Mouse (Mus musculus) kidney, postnatal 36 days (tissue): ENCODE measurements at regions not wholly inside any gene's neighbourhood (a gene's known extent, or its start where the extent isn't known, plus 50 kb on each side); places are given as distances from the start of the nearest gene placed in this dataset.
A peak's percentile ranks its signal among the peaks of the same experiment; 100 is the strongest.

Source experiments
- DNase-seq, 2 experiments: peaks; one replicate each; pipeline ENCODE4 v3.0.0; 2021 to 2022; ENCODE audit warnings: mixed read lengths in 2 of 2

DNA sequence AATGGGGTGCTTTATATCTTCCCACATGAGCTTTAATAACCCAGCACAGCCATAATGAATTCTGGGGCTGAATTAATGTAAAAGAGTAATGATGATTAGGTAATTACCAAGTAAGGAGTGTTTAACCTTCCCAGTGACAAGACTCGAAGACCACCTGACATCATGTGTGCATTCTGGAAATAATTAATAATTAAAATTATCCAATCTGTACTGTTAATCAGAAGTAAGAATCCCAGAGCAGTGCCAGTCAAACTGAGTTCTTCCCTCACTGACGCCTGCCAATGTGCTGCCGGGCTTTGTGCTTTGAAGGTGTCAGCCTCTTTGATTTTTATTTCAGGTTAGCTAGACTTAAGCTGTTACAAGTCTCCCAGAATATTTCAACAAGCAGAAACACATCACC is 183.0 kb upstream of the Plxna2 start:
- no peak for DNase-seq

DNA sequence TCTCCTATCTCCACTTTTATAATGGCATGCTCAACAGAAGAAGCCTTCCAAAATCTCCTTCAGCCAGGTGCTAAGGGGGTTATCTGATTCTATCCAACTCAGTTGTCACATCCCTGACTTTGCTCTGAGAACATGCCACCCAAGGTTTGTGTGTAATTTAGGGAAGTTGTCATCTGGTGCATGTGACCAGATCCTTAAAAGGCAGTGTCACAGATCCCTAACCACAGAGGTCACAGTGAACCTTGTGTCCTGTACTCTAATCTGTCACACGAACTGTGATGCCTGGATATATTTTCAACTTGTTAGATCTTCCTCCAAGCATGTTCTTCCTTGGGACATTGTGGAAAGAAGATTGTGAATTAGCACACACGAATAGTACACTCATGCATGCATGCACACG is 189.4 kb upstream of the Plxna2 start:
- DNase-seq: no peak

DNA sequence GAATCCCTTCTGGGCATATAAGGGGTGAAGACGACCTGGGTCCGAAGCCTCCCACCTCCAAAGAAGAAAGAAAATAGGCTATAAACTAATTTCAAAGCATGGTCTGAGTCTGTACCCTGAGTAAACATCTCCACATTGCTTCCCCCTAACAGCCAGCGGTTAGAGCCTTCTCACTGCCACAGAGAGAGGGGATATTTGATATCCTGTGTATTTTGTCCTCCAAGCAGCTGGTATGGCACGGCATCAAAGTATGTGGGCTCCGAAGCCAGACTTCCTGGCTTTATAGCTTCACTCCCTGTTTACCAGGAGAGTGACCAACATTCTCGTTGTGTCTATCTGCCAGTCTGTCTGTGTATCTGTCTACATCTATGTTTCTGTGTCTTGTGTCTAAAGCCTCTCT is 191.7 kb upstream of the Plxna2 start:
- no peak for DNase-seq

DNA sequence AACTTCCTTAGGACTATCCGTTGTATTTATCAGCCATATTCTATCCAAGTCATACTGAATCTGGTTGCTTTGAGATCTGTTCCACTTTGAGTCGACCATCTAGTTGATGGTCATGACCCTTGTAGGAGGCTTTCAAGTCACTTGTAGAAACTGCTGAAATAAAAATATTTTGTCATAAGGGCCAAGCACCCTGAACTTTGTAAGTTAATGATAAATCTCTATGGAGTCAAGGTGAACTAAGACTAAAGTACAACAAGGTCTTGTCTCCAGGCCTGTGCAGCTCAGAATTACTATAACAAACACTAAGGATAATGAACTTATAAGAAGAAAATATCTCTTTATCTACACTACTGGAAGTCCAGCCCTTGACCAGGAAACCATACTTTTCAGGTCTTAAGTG is 193.8 kb upstream of the Plxna2 start:
- peak in 1 of 2 experiments; percentile 59 for DNase-seq

DNA sequence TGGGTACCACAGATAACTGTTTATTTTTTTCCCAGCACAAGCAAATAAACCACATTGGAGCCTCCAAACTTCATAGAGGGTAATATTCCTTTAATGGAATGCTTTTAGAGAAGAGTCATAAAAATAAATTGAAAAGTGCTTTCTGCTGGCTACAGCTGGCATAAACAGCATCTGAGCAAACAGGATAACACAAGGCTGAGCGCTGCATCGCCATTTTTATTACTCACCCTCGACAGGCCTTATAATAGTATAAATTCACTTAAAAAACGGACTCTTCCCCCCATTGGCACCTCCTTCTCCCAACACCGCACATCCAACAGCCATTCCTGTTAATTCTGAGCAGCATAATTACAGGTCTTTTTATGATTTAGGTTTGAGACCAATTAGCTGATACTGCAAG is 205.8 kb upstream of the Plxna2 start:
- no peak for DNase-seq

DNA sequence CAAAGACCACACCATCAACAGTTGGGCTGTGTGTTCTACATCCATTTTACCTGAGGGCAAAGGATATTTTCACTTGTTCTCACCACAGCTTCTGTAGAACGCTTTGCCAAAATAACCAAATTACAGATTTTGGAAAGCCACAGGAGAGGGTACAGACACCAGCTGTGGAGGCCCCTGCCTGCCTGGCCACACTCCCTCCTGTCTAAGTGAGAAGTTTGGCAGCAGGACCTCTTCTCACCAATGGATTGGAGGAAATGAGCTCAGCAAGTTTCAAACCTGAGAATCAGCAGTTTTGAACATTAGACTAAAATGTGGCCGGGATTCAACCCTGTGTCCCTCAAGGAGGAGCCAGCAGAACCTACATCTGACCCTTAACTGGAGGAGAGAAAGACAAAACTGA is 206.2 kb upstream of the Plxna2 start:
- no peak for DNase-seq

DNA sequence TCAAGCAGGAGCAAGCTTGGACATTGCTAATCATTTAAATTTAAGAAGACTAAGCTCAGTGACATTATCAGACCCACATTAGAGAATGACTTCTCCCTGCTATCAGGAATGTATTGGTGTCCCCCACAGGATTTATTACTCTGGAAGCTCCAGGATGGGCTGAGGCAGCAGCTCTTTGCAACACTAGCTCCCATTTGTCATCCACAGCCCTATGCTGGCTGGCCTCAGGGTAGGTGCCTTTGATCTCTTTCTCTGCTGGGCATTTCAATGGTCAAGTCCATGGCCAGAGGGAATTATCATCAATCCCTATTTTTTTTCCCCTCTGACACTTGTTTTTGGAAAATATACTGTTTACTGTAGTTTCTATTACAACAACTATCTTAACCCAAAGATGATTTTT is 218.7 kb upstream of the Plxna2 start:
- no peak for DNase-seq

DNA sequence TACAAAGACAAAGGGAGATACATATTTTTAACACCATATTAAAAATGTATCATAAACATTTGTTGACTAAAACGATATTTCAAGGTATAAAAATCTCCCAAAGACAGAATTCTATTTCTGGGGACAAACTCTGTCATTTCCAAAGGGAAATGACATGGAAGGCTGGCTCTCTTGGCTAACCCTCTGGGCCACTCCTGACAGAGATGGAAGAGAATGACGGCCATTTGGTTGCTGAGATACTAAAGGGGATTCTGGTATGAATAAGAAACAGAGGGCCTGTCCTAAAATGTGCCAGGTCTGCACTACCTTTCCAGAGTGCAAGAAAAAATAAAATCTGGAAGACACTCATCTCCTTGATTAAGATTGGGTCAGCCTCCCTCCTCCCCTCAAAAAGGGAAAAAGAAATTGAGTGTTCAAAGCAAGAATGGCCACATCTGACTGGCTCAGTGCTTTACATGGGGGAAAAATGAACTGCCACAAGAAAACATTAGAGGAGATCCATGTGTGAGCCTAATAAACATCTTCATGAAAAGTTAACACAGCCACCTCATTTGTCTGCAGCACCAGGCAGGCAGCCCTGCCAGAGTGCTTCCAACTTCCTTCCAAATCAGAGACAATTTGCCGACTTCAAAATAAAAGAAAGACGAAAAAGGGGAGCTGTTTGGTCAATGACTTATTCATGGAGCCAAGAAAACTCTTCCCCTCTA is 221.1 kb upstream of the Plxna2 start:
- no peak for DNase-seq

DNA sequence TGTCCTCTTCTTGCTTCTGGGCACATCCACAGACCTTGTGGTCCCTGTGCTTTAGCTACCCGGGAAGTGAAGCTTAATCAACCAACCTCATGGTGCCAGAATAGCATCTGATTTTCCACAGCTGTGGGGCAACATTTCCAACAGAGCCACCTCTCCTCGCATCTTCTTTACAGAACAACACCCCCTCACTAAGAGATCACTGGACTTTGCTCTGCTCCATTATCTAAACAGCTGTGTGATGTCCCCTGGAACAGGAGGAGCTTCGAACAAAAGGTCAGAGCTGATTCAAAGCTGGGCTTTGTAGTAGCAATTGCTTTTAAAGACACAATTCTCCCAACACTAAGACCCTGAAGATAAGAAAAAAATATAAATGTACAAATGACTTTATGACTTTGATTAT is 224.3 kb upstream of the Plxna2 start:
- DNase-seq: peak in 1 of 2 experiments; percentile 7

DNA sequence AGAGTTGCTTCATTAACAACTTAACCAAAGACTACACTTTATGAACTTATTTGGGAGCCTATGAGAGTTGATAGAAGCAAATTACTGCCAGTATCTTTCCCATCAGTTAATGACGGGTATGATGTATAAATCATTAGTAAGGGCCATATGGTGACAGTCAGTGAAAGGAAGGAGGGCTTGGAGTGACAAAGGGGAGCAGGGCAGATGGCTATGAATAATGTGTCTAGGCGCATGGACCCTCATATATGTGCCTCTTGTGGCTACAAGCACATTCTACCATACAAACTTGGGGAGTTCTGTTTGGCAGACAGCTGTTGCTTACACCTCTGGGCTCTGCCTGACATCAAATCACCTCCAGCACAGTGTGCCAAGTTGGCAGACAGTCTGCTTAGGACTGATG is 227.8 kb upstream of the Plxna2 start:
- DNase-seq: no peak

DNA sequence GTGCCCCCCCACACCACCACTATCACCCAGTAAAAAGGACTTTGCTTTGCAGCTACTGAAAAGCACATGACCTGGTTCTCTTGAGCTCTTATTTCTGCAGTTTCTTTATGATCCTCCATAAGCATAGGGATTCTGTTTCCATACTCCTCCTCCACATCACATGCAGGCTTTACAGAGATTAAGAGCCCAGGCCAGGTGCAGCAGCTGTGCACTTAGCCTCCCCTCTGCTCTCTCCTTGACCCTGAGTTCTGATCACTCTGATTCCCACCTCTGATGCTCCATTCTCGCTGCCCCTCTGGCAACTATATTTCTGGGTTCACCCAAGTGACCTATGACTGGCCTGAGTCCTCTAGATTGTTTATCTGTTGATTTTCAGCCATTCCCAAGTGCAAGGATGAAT is 239.9 kb upstream of the Plxna2 start:
- DNase-seq: no peak

DNA sequence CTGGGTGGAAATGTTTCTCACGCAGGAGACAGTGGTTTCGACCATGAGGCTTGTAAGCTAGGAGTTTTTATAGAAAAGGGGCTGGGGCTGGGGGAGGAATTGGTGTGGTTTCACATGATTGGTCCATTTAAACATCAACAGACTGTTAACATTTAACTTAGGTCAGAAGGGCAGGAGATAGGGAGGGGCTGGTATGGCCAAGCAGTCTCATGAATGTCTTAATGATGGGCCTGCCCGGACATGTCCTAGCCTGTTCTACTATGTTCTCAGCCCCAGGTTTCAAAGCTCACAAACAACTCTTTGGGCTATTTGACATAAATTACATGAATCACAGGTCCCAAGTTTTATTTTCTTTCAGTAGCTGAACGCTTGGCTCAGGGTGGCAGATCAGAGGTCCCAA is 244.5 kb upstream of the Plxna2 start:
- peak; percentile 11 to 23 for DNase-seq

DNA sequence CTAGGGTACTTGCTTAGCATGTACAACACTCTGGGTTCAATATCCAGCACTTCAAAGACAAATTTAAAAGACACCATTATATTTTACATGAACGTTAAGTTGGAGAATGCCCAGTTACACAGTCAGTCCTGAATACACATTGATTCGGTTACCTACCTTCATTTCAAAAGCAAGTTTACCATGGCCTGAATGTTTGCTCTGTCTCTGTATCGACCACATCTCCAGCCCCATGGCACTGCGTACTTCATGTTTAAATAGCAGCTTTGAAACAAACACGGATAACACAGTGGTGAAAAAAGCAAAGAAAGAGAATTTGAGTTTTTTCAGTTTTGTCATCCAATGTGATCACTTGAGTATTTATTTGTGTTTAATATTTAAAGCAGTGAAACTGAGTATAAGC is 254.1 kb upstream of the Plxna2 start:
- no peak for DNase-seq

DNA sequence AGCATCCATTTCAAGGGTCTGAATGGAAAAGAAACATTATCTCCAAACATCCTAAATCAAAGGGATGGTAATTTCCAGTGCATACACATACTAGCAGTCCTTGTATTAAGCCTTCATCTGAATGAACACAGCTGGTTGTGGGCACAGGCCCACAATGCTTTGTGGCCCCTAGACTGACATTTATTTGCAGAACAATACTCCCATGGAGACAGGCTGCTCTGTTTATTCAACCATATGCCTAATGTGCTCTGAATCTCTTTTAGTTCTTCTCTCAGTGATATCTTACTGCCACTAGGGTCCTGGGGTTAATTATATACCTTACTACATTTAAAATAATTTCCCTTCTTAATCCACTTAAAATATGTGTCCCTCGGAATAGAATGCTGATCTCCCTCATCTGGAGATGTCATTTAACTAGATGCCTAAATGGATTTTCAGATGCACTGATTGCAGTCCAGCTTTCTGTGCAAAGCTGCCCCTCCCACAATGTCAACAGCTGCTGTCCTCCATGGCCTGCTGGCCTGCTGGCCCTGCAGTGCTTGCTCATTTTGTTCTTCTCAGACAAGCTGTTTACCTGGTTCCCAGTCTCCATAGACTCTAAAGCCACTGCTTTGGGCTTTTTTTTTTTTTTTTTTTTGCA is 254.8 kb upstream of the Plxna2 start:
- DNase-seq: no peak

DNA sequence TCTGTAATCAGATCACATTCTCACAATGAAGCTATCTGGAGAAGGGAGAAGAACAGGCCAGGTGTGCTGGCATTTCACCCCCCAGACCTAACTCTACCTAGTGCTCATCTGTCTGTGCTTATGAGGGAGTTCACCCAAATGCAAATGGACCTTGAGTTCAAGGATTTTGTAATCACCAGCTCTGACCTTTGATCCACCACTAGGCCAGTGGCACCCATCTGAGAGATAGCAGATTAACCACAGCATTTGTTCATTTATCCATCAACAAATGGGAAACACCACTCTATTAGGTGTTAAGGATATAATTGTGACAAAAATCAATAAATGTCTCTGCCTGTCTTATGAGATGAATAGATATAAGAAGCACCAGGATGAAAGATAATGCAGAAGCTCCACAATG is 255.7 kb upstream of the Plxna2 start:
- peak in 1 of 2 experiments; percentile 21 for DNase-seq

DNA sequence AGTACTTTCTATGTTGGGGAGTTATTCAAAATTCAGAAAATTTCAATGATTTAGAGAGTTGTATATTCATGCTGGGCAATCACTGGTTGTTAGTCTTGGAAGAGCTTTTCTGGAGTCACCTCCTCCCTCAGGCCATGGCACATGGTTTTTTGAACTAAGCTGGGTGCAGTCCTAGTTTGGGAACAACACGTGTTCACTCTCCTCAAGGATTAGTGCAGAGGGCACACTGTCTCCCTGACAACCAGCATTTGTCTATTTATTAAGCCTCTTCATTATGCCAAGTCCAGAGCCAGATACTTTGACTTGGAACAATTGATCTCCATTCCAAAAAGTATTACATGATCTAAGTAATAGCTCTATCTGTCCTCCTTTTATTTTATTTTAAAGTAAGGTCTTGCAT is 256.7 kb upstream of the Plxna2 start:
- DNase-seq: peak; percentile 34 to 70

DNA sequence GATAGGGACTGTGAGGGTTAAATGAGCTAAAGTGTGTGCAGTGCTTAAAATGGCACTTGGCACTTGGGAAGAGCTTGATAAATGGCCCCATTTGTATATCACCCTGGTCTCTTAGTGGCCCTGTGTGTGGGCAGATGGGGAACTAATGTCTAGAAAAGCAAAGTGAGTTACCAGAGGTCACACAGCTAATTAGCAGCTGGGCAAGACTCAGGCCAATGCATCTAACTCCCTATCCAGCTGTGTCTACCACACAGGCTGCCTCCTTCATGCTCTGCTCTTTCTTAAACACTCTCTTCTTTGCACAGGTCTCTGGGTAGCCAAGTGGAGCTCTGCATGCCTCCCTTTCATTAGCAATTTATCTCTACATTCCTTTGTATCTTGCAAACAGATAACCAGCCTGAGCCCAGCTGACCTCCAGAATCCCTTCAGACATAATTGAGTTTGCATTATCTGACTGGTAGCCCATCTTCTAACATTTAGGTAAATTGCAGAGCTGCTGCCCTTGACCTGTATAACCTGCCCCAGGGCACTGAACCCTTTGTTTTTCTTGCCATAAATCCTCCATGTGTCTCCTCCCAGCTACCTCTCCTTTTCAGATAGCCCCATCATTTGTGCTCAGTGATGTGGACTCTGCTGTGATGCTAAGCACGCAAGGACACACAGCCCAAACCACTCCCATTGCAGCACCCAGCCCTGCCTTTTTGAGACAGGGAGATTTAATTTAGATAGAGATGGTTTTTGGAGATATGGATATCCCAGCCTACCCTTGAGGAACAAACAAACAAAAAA is 263.5 kb upstream of the Plxna2 start:
- no peak for DNase-seq

DNA sequence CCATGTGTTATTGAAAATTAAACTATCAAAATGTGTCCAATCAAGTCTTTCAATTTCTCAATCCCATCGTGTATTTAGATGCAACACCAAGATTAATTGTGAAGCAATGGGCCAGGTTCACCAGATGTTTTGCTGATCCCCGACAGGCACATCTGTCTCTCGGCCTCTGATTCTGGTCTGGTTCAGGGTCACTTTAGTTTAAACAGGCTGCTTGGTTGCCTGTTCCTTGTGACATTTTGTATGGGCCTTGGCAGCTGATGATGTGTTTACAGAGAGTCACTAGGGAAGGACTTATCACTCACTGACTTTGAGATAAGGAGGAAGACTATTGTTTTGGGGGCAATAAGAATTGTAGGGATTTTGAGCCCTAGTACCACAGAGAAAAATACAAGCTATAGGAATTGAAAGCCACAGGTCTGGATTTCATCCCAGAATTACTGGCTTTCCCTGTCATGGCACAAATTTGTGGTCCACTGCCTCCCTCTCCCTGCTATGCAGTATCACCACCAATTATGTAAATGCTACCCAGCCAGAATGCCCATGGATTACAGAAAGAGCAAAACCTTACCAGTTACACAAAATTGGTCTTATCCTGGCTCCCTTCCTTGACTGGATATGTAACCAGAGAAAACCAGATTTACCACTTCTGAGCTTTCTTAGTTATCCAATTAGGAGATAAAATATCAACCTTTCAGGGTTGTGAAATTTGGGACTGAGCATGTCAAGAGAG is 272.5 kb upstream of the Plxna2 start:
- DNase-seq: no peak

DNA sequence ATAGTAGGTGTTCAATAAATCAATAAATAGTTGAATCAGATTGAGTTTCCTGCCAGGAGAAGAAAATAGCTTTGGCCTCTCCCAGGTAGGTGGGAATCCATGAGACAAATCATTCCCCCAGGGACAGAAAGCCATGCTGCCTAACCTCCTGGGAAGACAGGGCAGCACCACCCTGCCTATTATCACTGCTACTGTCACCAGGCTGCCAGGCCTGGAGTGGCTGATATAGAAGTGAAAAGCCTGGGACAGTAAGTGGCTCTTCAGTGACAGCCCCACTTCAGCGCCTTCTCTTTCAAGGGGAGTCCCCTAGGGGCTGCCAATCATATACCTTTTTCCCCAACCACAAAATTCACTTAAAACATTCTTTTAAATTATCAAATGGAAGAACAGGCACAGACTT is 275.4 kb upstream of the Plxna2 start:
- no peak for DNase-seq

DNA sequence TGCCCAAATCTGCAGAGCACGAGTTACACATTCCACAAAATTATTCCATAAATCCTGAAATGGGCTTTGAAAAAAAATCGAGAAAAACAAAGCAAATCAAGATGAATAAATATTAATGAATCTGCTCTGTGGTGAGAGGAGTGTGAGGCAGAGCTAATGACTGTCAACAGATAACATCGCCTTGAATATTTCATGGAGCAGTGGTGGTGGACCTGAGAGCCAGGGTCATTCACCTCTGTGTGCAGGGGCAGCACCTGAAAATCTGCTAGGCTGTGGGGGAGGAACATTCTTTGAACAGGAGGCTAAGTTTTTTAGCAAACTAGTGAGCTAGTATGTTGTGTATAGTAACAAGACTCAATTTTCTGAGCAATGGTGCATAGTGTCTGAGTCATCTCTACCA is 276.3 kb upstream of the Plxna2 start:
- no peak for DNase-seq

DNA sequence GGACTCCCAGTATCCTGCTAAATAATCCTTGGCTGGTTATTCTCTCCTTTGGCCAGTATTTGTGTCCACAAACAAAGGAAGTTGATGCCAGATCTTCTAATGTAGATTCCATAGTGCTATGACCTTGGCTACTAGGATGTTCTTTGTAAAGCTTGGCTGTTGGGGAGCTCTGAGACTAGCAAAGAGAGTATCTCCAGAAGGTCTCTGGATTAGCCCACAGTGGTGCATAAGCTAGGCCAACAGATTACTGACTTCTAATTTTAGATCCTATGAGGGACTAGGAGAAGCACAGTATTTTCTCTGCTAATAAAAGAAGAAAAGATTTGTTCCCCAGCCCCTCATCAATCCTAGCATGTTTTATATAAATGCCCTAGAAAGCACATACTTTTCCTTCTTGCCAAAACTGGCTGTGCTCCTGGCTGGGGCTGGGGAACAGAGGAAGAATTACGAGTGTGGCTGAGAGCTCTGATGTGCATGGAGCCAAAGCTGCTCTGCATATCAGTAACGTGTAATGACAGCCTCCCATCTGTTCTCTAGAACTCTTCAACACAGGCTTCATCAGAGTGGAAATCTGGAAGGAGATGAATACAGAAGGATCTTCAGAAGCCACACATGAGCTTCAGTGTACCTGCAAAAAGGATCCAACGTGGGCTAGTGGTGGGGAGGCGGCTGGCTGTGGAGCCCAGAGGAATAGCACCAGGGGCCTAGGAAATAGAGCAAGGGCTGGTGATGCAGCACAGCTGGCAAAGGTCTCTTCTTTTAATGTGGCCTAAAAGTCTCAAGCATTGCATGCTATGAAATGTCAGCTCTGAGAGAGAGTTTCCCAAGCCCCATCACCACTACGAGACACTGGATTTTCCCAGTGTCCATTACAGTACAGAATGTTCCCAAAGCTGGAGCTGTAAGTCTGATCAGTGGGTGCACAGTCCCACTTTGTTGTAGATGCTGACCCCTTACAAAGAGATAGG is 283.0 kb upstream of the Plxna2 start:
- peak in 1 of 2 experiments; percentile 11 for DNase-seq

DNA sequence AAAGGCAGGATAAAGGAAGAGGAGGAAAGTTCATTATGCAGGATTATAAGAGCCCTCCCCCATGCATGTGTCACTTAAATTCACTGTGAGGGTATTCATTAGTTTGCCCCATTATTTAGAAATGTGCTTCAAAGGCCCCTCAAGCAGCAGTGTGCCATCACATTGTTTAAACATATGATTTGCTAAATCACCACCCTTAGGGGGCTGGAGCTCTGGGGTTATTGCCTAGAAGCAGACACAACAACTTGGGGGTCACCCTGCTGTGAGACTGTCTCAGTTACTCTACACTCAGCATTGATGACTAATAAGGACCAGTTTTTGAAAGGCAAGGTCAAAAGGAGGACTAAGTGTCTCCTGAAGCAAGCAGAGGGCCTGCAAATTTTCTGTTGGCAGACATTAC is 285.4 kb upstream of the Plxna2 start:
- DNase-seq: no peak
